Mouse (Mus musculus) thymus, postnatal 36 days (tissue): Measurements from ENCODE around the gene Mup1.
"Not testable (repeated sequence)": the region's sequence is repeated elsewhere in the genome, so short reads cannot be mapped to it uniquely, and the experiment has no call there.

Source experiments
- DNase-seq, 2 experiments: peaks; one replicate each; pipeline ENCODE4 v3.0.0; 2022; ENCODE audit warnings: mixed read lengths in 2 of 2

The Mup1 gene

DNA sequence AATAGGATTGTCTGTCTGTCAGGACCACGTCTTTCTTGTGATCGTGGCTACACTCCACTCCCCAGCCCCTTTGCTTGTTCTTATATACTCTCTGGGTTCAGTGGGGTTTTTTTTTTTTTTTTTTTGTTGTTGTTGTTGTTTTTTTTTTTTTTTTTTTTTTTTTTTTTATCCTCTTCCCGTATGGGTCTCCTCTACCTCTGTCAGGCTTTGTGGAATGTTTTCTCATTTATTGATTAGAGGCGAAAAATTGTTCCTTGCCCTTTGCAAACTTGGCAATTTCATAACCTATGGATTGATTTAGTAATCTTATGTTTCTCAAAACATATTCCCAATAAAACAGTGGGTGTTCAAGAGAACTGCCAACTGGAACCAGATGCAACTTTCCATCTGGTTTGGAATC, at the start of gene Mup1:
TSS of gene Mup1 (minus strand) at position 101 of the 400 bp plus-strand sequence.
- not testable (repeated sequence) for DNase-seq
